Mouse (Mus musculus) bone marrow, adult 2 months (tissue): ENCODE measurements around the gene Rb1. TPM values are rescaled to one million over a fixed set of nuclear protein-coding genes. Genes with fewer than 3 reads are reported as not detected.

Experiments used
- H3K27ac ChIP-seq: fragments of 200-500 bp; 2 replicates; pipeline ENCODE4 v1.5.1; 2012; ENCODE audit warnings: low read depth, mild to moderate bottlenecking, control low read depth, inconsistent platforms, low read length; ENCODE audit not compliant: control insufficient read depth, poor library complexity, insufficient read depth
- H3K4me1 ChIP-seq: fragments of 200-500 bp; 2 replicates; pipeline ENCODE4 v1.6.1; 2011; ENCODE audit warnings: low read length; ENCODE audit not compliant: control insufficient read depth, insufficient read depth
- H3K4me3 ChIP-seq: fragments of 200-500 bp; replicated peaks from 2 replicates; pipeline ENCODE3; 2011; ENCODE audit warnings: mild to moderate bottlenecking, low read depth, low read length, control low read depth; ENCODE audit not compliant: control insufficient read depth
- CTCF ChIP-seq: fragments of 200-500 bp; IDR thresholded peaks from 2 replicates; pipeline ENCODE4 v1.5.1; 2011; ENCODE audit warnings: low read length, control low read depth; ENCODE audit not compliant: control insufficient read depth, insufficient read depth
- POLR2A ChIP-seq: fragments of 200-500 bp; IDR thresholded peaks from 2 replicates; pipeline ENCODE4 v1.6.1; 2011; ENCODE audit warnings: low read depth, mild to moderate bottlenecking, control low read depth, low read length, borderline replicate concordance; ENCODE audit not compliant: control insufficient read depth
- WGBS: fragments of 180-500 bp; shearing (Covaris S2); methylation state at CpG from one replicate; pipeline ENCODE4 v1.1.7; 2018; 5-methylcytosine and 5-hydroxymethylcytosine counted together
- polyA plus RNA-seq: library from polyadenylated mRNA; stranded (reverse); fragments of >200 nt; gene quantifications from 2 replicates; pipeline ENCODE4 v1.2.4, GENCODE M21; 2011; ENCODE audit warnings: low replicate concordance; ENCODE audit not compliant: missing spikeins, insufficient read depth, insufficient read length

The Rb1 gene
- 21.3 and 27.0 TPM in 2 replicates for polyA plus RNA-seq

GRCm38 (mm10) chr14:73325456-73326381 is at the start of gene Rb1:
TSS of gene Rb1 (minus strand) at chr14:73325822.
- peak within 1 kb of the TSS; percentile 99 for H3K27ac ChIP-seq
- peaks cover 2% of the 10 kb centered on the region; the same call in 1 of the 2 replicates for H3K4me1 ChIP-seq
- peak within 1 kb of the TSS; percentile 79 for H3K4me3 ChIP-seq
- TF ChIP-seq POLR2A (peak; percentile 58; the same call in 1 of the 2 replicates), CTCF (no peak)
- WGBS, result under 1% methylated on average over 128 of the region's 135 CpGs

- TF ChIP-seq POLR2A (no peak), CTCF (no peak)
- Histone ChIP-seq H3K4me1 (no peaks in the 10 kb centered on the region; the same call in 1 of the 2 replicates), H3K4me3 (no peak overlapping the region), H3K27ac (no peak overlapping the region)
- WGBS, result 42% methylated on average over 11 of the region's 11 CpGs
These were observed 48.8 kb upstream of the Rb1 start for GRCm38 (mm10) chr14:73374315-73374890.

GRCm38 (mm10) chr14:73373606-73374005 is 48.0 kb upstream of the Rb1 start:
- no peaks in the 10 kb centered on the region; the same call in 1 of the 2 replicates for H3K4me1 ChIP-seq
- no peak overlapping the region for H3K27ac ChIP-seq
- TF ChIP-seq POLR2A (no peak), CTCF (no peak)
- H3K4me3 ChIP-seq, result no peak overlapping the region
- 89% methylated on average over 8 of the region's 8 CpGs for WGBS

GRCm38 (mm10) chr14:73372990-73373389 is 47.4 kb upstream of the Rb1 start:
- 90% methylated on average over 4 of the region's 4 CpGs for WGBS
- no peak for TF ChIP-seq CTCF
- H3K4me3 ChIP-seq, result no peak overlapping the region
- H3K27ac ChIP-seq, result no peak overlapping the region
- no peaks in the 10 kb centered on the region; the same call in 1 of the 2 replicates for H3K4me1 ChIP-seq

GRCm38 (mm10) chr14:73371577-73371976 is 46.0 kb upstream of the Rb1 start:
- H3K27ac ChIP-seq, result no peak overlapping the region
- no peak overlapping the region for H3K4me3 ChIP-seq
- WGBS, result 86% methylated on average over 4 of the region's 4 CpGs
- H3K4me1 ChIP-seq, result no peaks in the 10 kb centered on the region; the same call in 1 of the 2 replicates
- TF ChIP-seq CTCF (no peak), POLR2A (no peak)

GRCm38 (mm10) chr14:73370695-73371372 is 45.2 kb upstream of the Rb1 start:
- WGBS, result 64% methylated on average over 23 of the region's 23 CpGs
- TF ChIP-seq CTCF (no peak), POLR2A (no peak)
- H3K27ac ChIP-seq, result no peak overlapping the region
- H3K4me3 ChIP-seq, result no peak overlapping the region
- H3K4me1 ChIP-seq, result no peaks in the 10 kb centered on the region; the same call in 1 of the 2 replicates

- TF ChIP-seq POLR2A (no peak), CTCF (no peak)
- WGBS, result 64% methylated on average over 11 of the region's 11 CpGs
- H3K27ac ChIP-seq, result no peak overlapping the region
These were observed 44.6 kb upstream of the Rb1 start for GRCm38 (mm10) chr14:73370078-73370670.

More at GRCm38 (mm10) chr14:73370078-73370670, 44.6 kb upstream of the Rb1 start:
- H3K4me1 ChIP-seq, result no peaks in the 10 kb centered on the region; the same call in 1 of the 2 replicates
- H3K4me3 ChIP-seq, result no peak overlapping the region
